Mouse (Mus musculus) small intestine, adult 2 months (tissue): ENCODE results near the gene Abraxas2.

Experiments
- CTCF ChIP-seq: fragments of 200-500 bp; IDR thresholded peaks from 2 replicates; pipeline ENCODE4 v1.5.1; 2012; ENCODE audit warnings: low read depth, mild to moderate bottlenecking, control low read depth, inconsistent platforms, low read length, moderate library complexity, mixed read lengths; ENCODE audit not compliant: insufficient replicate concordance, insufficient read length; ENCODE audit errors: extremely low read depth
- POLR2A ChIP-seq: fragments of 200-500 bp; IDR thresholded peaks from 2 replicates; pipeline ENCODE4 v1.6.1; 2012; ENCODE audit warnings: low read depth, mild to moderate bottlenecking, control low read depth, inconsistent platforms, low read length, moderate library complexity

DNA sequence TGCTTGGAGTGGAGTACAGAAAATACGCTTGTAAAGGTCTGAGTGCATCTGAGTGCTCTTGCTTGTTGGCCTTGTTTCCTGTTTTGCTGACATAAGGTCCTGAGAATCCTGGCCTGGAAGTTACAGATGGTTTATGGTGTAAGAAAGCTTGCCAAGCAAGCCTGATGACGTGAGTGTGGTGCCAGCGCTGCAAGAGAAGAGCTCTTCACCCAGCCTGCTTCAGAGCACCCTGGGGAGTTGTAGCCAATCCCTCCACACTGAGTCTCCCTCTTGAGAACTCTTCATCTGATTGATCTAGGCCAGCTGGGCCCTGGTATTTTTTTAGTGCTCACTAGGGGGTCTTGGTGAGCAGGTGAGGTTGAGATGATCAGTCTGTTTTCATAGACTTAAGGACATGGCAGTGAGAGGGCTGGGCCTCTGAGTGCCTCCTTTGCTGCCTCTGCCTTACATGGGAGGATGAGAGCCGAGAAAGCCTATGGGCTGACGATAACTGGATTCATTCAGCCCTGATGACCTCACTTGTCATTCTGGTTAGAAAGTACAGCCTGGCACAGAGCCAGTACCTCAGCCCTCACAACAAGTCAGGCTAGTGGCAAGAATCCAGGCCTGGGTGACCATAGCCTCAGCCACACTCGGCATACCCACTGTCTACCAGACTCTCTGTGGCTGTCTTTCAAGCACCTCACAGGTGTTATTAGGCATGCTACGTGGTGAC, 36.0 kb downstream of the Abraxas2 start:
- no peak for TF ChIP-seq CTCF
- no peak for TF ChIP-seq POLR2A
